Mouse (Mus musculus) lung, postnatal 0 days (tissue): ENCODE data around the gene Chrm3. TPM values are rescaled to one million over a fixed set of nuclear protein-coding genes. Genes with fewer than 3 reads are reported as not detected.
"Not testable (repeated sequence)": the region's sequence is repeated elsewhere in the genome, so short reads cannot be mapped to it uniquely, and the experiment has no call there.

Experiments
- ATAC-seq: fragments of 200-750 bp; cut with Nextera tagmentation; 2 replicates; pipeline ENCODE4 v1.8.0; 2017; ENCODE audit warnings: moderate library complexity
- DNase-seq: peaks from one replicate; pipeline ENCODE4 v3.0.0-alpha.2; 2016; ENCODE audit warnings: low spot score
- H3K27ac ChIP-seq: fragments of 300-500 bp; sonication (generic); 2 replicates; pipeline ENCODE4 v1.5.1; 2014; ENCODE audit warnings: antibody characterized with exemption, mild to moderate bottlenecking, low read length, mixed read lengths
- H3K27me3 ChIP-seq: fragments of 300-500 bp; sonication (generic); replicated peaks from 2 replicates; pipeline ENCODE4 v1.6.1; 2014; ENCODE audit warnings: low read length, mixed read lengths; ENCODE audit not compliant: insufficient read depth
- H3K36me3 ChIP-seq: fragments of 300-500 bp; sonication (generic); 2 replicates; pipeline ENCODE4 v1.6.1; 2014; ENCODE audit warnings: low read length, mixed read lengths; ENCODE audit not compliant: insufficient read depth
- H3K4me1 ChIP-seq: fragments of 300-500 bp; sonication (generic); 2 replicates; pipeline ENCODE4 v1.6.1; 2014; ENCODE audit warnings: antibody characterized with exemption, low read depth, low read length, mixed read lengths; ENCODE audit not compliant: insufficient read depth
- H3K4me2 ChIP-seq: fragments of 300-500 bp; sonication (generic); replicated peaks from 2 replicates; pipeline ENCODE4 v1.6.1; 2014; ENCODE audit warnings: low read depth, mild to moderate bottlenecking, low read length, moderate library complexity, mixed read lengths
- H3K4me3 ChIP-seq: fragments of 300-500 bp; sonication (generic); 2 replicates; pipeline ENCODE4 v1.5.1; 2014; ENCODE audit warnings: low read depth, low read length
- H3K9ac ChIP-seq: fragments of 300-500 bp; sonication (generic); replicated peaks from 2 replicates; pipeline ENCODE4 v1.6.1; 2014; ENCODE audit warnings: low read depth, mild to moderate bottlenecking
- H3K9me3 ChIP-seq: fragments of 300-500 bp; sonication (generic); 2 replicates; pipeline ENCODE4 v1.6.1; 2016; ENCODE audit warnings: low read length, mixed read lengths
- CTCF ChIP-seq: IDR thresholded peaks from 2 replicates; pipeline ENCODE4 v1.5.1; 2016; ENCODE audit warnings: antibody characterized with exemption, mild to moderate bottlenecking
- EP300 ChIP-seq: IDR thresholded peaks from 2 replicates; pipeline ENCODE4 v1.6.1; 2016; ENCODE audit warnings: antibody characterized with exemption, mild to moderate bottlenecking, control low read depth
- WGBS: fragments of 180-500 bp; shearing (Covaris S2); extraction: QIAGEN DNeasy Blood & Tissue Kit; methylation state at CpG from one replicate; pipeline ENCODE4 v1.1.7; 2014; 5-methylcytosine and 5-hydroxymethylcytosine counted together
- polyA plus RNA-seq: library from polyadenylated mRNA; unstranded; fragments of >200 nt; fragmentation: Nextera tagmentation; extraction: Ambion mirVana; gene quantifications from 2 replicates; pipeline ENCODE4 v1.2.1, GENCODE M21; 2015

The Chrm3 gene
- polyA plus RNA-seq, result 0.20 and 0.43 TPM in 2 replicates

- Histone ChIP-seq H3K4me2 (peak within 1 kb of the TSS; percentile 97), H3K36me3 (no peaks in the 10 kb centered on the region), H3K9me3 (no peaks in the 10 kb centered on the region), H3K27me3 (peaks cover 18% of the 10 kb centered on the region; the same call in 1 of the 2 replicates), H3K9ac (no peak within 1 kb of the TSS), H3K4me1 (no peaks in the 10 kb centered on the region; the same call in 1 of the 2 replicates), H3K27ac (no peak within 1 kb of the TSS), H3K4me3 (peak within 1 kb of the TSS; percentile 50)
- under 1% methylated on average over 18 of the region's 18 CpGs for WGBS
- DNase-seq, result peak; percentile 39
- ATAC-seq, result peak; percentile 52
- TF ChIP-seq EP300 (no peak), CTCF (no peak)
Measured at GRCm38 (mm10) chr13:10360777-10361176, at the start of gene Chrm3. Gene Chrm3, minus strand, starts transcription at chr13:10360847.

GRCm38 (mm10) chr13:10394364-10394763, 33.7 kb upstream of the Chrm3 start:
- H3K4me1 ChIP-seq, result no peaks in the 10 kb centered on the region
- H3K4me2 ChIP-seq, result no peak overlapping the region
- no peak overlapping the region for H3K27ac ChIP-seq
- TF ChIP-seq CTCF (no peak), EP300 (no peak)
- H3K27me3 ChIP-seq, result no peaks in the 10 kb centered on the region
- H3K36me3 ChIP-seq, result no peaks in the 10 kb centered on the region
- DNase-seq (no peak), ATAC-seq (no peak)
- H3K9me3 ChIP-seq, result no peaks in the 10 kb centered on the region
- no peak overlapping the region for H3K4me3 ChIP-seq
- H3K9ac ChIP-seq, result no peak overlapping the region
- WGBS, result 77% methylated on average over 2 of the region's 2 CpGs

DNA sequence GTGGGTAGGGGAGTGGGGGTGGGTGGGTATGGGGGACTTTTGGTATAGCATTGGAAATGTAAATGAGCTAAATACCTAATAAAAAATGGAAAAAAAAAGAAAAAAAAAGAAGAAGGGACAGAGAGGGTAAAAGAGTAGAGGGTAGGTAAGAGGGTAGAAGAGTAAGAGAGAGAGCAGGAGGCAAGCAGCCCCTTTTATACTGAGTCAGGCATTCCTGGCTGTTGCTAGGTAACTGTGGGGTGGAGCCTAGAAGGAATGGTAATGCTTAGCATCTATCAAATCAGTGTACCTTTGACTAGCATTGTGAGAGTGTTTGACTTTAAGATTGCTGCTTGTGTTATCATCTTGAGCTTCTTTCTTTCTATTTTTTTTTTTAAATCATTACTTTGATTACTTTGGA, 14.8 kb upstream of the Chrm3 start:
- H3K9ac ChIP-seq, H3K4me3 ChIP-seq, H3K27ac ChIP-seq, DNase-seq, H3K27me3 ChIP-seq, H3K36me3 ChIP-seq, H3K9me3 ChIP-seq, ATAC-seq, H3K4me1 ChIP-seq, H3K4me2 ChIP-seq: not testable (repeated sequence)

- Histone ChIP-seq H3K4me1 (no peaks in the 10 kb centered on the region; the same call in 1 of the 2 replicates), H3K27me3 (peaks cover 18% of the 10 kb centered on the region; the same call in 1 of the 2 replicates), H3K4me3 (peak overlapping the region; percentile 50), H3K9me3 (no peaks in the 10 kb centered on the region), H3K36me3 (no peaks in the 10 kb centered on the region), H3K4me2 (peak overlapping the region; percentile 97), H3K27ac (no peak overlapping the region), H3K9ac (no peak overlapping the region)
- ATAC-seq, result peak; percentile 49
- under 1% methylated on average over 56 of the region's 60 CpGs for WGBS
- DNase-seq, result peak; percentile 31
- TF ChIP-seq CTCF, result no peak
- no peak for TF ChIP-seq EP300
Measured at GRCm38 (mm10) chr13:10360199-10360694, 400 bp downstream of the Chrm3 start.

GRCm38 (mm10) chr13:10359516-10360198, 990 bp downstream of the Chrm3 start:
- Histone ChIP-seq H3K9ac (no peak overlapping the region), H3K4me2 (peak overlapping the region; percentile 97), H3K36me3 (no peaks in the 10 kb centered on the region), H3K9me3 (no peaks in the 10 kb centered on the region), H3K27me3 (peaks cover 18% of the 10 kb centered on the region; the same call in 1 of the 2 replicates), H3K27ac (no peak overlapping the region), H3K4me1 (no peaks in the 10 kb centered on the region; the same call in 1 of the 2 replicates), H3K4me3 (peak overlapping the region; percentile 50)
- TF ChIP-seq EP300, result no peak
- no peak for TF ChIP-seq CTCF
- no peak for DNase-seq
- WGBS, result 2% methylated on average over 24 of the region's 26 CpGs
- peak; percentile 32; the same call in 1 of the 2 replicates for ATAC-seq

- Histone ChIP-seq H3K4me3 (no peak overlapping the region), H3K9ac (no peak overlapping the region), H3K36me3 (no peaks in the 10 kb centered on the region), H3K27ac (no peak overlapping the region), H3K4me2 (no peak overlapping the region), H3K4me1 (no peaks in the 10 kb centered on the region; the same call in 1 of the 2 replicates), H3K27me3 (peaks cover 18% of the 10 kb centered on the region; the same call in 1 of the 2 replicates), H3K9me3 (no peaks in the 10 kb centered on the region)
- ATAC-seq (no peak), DNase-seq (no peak)
- no peak for TF ChIP-seq CTCF
- no peak for TF ChIP-seq EP300
- WGBS, result 72% methylated on average over 5 of the region's 5 CpGs
Measured at GRCm38 (mm10) chr13:10355796-10356195, 4.9 kb downstream of the Chrm3 start.
